Mouse (Mus musculus) testis, adult 2 months (tissue): ENCODE data around the gene Tpk1.

ENCODE experiments used
- CTCF ChIP-seq: fragments of 200-500 bp; IDR thresholded peaks from 2 replicates; pipeline ENCODE4 v1.5.1; 2012; ENCODE audit warnings: low read depth, mild to moderate bottlenecking, inconsistent platforms, low read length, moderate library complexity; ENCODE audit not compliant: control insufficient read depth, insufficient read depth, insufficient replicate concordance
- POLR2A ChIP-seq: fragments of 200-500 bp; IDR thresholded peaks from 2 replicates; pipeline ENCODE4 v1.6.1; 2012; ENCODE audit warnings: low read depth, mild to moderate bottlenecking, inconsistent platforms, low read length, moderate library complexity; ENCODE audit not compliant: control insufficient read depth

- TF ChIP-seq CTCF (no peak), POLR2A (no peak)
Observed at GRCm38 (mm10) chr6:43382284-43382683, 283.8 kb downstream of the Tpk1 start.
